Mouse (Mus musculus): ENCODE results near the gene Mboat2. TPM values are rescaled to one million over a fixed set of nuclear protein-coding genes. Genes with fewer than 3 reads are reported as not detected.

Gene Mboat2
- total and polyA plus RNA-seq, 3 experiments, result 0.20 to 1.6 (median 0.98) TPM

GRCm38 (mm10) chr12:24898226-24898625 is 67.5 kb downstream of the Mboat2 start:
- DNase-seq (ENCODE audit: low spot score) (no peak), ATAC-seq (ENCODE audit: extremely low read depth, insufficient number of reproducible peaks, low FRiP score, poor library complexity, severe bottlenecking) (no peak)
- TF ChIP-seq POLR2AphosphoS5 (IDR thresholded peaks at IDR 0.05; ENCODE audit: insufficient replicate concordance, low read depth, low read length), result no peak
- TF ChIP-seq CTCF (IDR thresholded peaks at IDR 0.05; ENCODE audit: low read depth, low read length), result no peak
- TF ChIP-seq TAL1 (conservative IDR thresholded peaks at IDR 0.05; ENCODE audit: low read depth, low read length), result no peak
- no peak for TF ChIP-seq GATA2 (IDR thresholded peaks at IDR 0.05; ENCODE audit: borderline replicate concordance, low read depth, low read length)
- TF ChIP-seq GATA1 (IDR thresholded peaks at IDR 0.05; ENCODE audit: borderline replicate concordance, low read length), result no peak
- no peaks in the 10 kb centered on the region for H3K27me3 ChIP-seq (ENCODE audit: insufficient read depth, low read length)
- H3K36me3 ChIP-seq (replicated peaks), result peaks cover 58% of the 10 kb centered on the region
- no peak overlapping the region for H3K4me3 ChIP-seq (ENCODE audit: low read depth, low read length)
- H3K9me3 ChIP-seq (replicated peaks), result no peaks in the 10 kb centered on the region
- peaks cover 17% of the 10 kb centered on the region for H3K4me1 ChIP-seq (ENCODE audit: insufficient read depth, low read depth, low read length)

- DNase-seq (ENCODE audit: low spot score) (no peak), ATAC-seq (ENCODE audit: extremely low read depth, insufficient number of reproducible peaks, low FRiP score, poor library complexity, severe bottlenecking) (no peak)
- Histone ChIP-seq H3K4me1 (ENCODE audit: insufficient read depth, low read depth, low read length) (peaks cover 6% of the 10 kb centered on the region; the same call in 1 of the 2 replicates), H3K9me3 (replicated peaks) (no peaks in the 10 kb centered on the region), H3K4me3 (ENCODE audit: low read depth, low read length) (no peak overlapping the region), H3K36me3 (replicated peaks) (peaks cover 48% of the 10 kb centered on the region), H3K27me3 (ENCODE audit: insufficient read depth, low read length) (no peaks in the 10 kb centered on the region)
- TF ChIP-seq CTCF (IDR thresholded peaks at IDR 0.05; ENCODE audit: low read depth, low read length), result no peak
- TF ChIP-seq GATA2 (IDR thresholded peaks at IDR 0.05; ENCODE audit: borderline replicate concordance, low read depth, low read length), result no peak
- no peak for TF ChIP-seq TAL1 (conservative IDR thresholded peaks at IDR 0.05; ENCODE audit: low read depth, low read length)
- no peak for TF ChIP-seq GATA1 (IDR thresholded peaks at IDR 0.05; ENCODE audit: borderline replicate concordance, low read length)
- TF ChIP-seq POLR2AphosphoS5 (IDR thresholded peaks at IDR 0.05; ENCODE audit: insufficient replicate concordance, low read depth, low read length), result no peak
These were observed 69.0 kb downstream of the Mboat2 start for GRCm38 (mm10) chr12:24899636-24900035.

- ATAC-seq (ENCODE audit: extremely low read depth, insufficient number of reproducible peaks, low FRiP score, poor library complexity, severe bottlenecking), result no peak
- Histone ChIP-seq H3K36me3 (replicated peaks) (peaks cover 34% of the 10 kb centered on the region), H3K27me3 (ENCODE audit: insufficient read depth, low read length) (no peaks in the 10 kb centered on the region), H3K4me3 (ENCODE audit: low read depth, low read length) (no peak overlapping the region), H3K4me1 (ENCODE audit: insufficient read depth, low read depth, low read length) (peaks cover 5% of the 10 kb centered on the region; the same call in 1 of the 2 replicates), H3K9me3 (replicated peaks) (no peaks in the 10 kb centered on the region)
- TF ChIP-seq POLR2AphosphoS5 (IDR thresholded peaks at IDR 0.05; ENCODE audit: insufficient replicate concordance, low read depth, low read length) (no peak), GATA1 (IDR thresholded peaks at IDR 0.05; ENCODE audit: borderline replicate concordance, low read length) (no peak), GATA2 (IDR thresholded peaks at IDR 0.05; ENCODE audit: borderline replicate concordance, low read depth, low read length) (no peak), CTCF (IDR thresholded peaks at IDR 0.05; ENCODE audit: low read depth, low read length) (no peak), TAL1 (conservative IDR thresholded peaks at IDR 0.05; ENCODE audit: low read depth, low read length) (no peak)
- no peak for DNase-seq (ENCODE audit: low spot score)
These were observed 72.1 kb downstream of the Mboat2 start for GRCm38 (mm10) chr12:24902736-24903135.

- H3K9me3 ChIP-seq (replicated peaks), result no peaks in the 10 kb centered on the region
- peaks cover 6% of the 10 kb centered on the region; the same call in 1 of the 2 replicates for H3K4me1 ChIP-seq (ENCODE audit: insufficient read depth, low read depth, low read length)
- H3K36me3 ChIP-seq (replicated peaks), result peaks cover 32% of the 10 kb centered on the region
- ATAC-seq (ENCODE audit: extremely low read depth, insufficient number of reproducible peaks, low FRiP score, poor library complexity, severe bottlenecking) (no peak), DNase-seq (ENCODE audit: low spot score) (no peak)
- H3K4me3 ChIP-seq (ENCODE audit: low read depth, low read length), result no peak overlapping the region
- TF ChIP-seq GATA1 (IDR thresholded peaks at IDR 0.05; ENCODE audit: borderline replicate concordance, low read length) (no peak), GATA2 (IDR thresholded peaks at IDR 0.05; ENCODE audit: borderline replicate concordance, low read depth, low read length) (no peak), POLR2AphosphoS5 (IDR thresholded peaks at IDR 0.05; ENCODE audit: insufficient replicate concordance, low read depth, low read length) (no peak), CTCF (IDR thresholded peaks at IDR 0.05; ENCODE audit: low read depth, low read length) (no peak), TAL1 (conservative IDR thresholded peaks at IDR 0.05; ENCODE audit: low read depth, low read length) (no peak)
- no peaks in the 10 kb centered on the region for H3K27me3 ChIP-seq (ENCODE audit: insufficient read depth, low read length)
These were observed 77.2 kb downstream of the Mboat2 start for GRCm38 (mm10) chr12:24907894-24908293.

GRCm38 (mm10) chr12:24909679-24910078 is 79.0 kb downstream of the Mboat2 start:
- Histone ChIP-seq H3K4me1 (ENCODE audit: insufficient read depth, low read depth, low read length) (peaks cover 6% of the 10 kb centered on the region; the same call in 1 of the 2 replicates), H3K36me3 (replicated peaks) (peaks cover 31% of the 10 kb centered on the region), H3K27me3 (ENCODE audit: insufficient read depth, low read length) (no peaks in the 10 kb centered on the region), H3K9me3 (replicated peaks) (no peaks in the 10 kb centered on the region), H3K4me3 (ENCODE audit: low read depth, low read length) (no peak overlapping the region)
- ATAC-seq (ENCODE audit: extremely low read depth, insufficient number of reproducible peaks, low FRiP score, poor library complexity, severe bottlenecking) (no peak), DNase-seq (ENCODE audit: low spot score) (no peak)
- no peak for TF ChIP-seq TAL1 (conservative IDR thresholded peaks at IDR 0.05; ENCODE audit: low read depth, low read length)
- TF ChIP-seq CTCF (IDR thresholded peaks at IDR 0.05; ENCODE audit: low read depth, low read length), result no peak
- no peak for TF ChIP-seq POLR2AphosphoS5 (IDR thresholded peaks at IDR 0.05; ENCODE audit: insufficient replicate concordance, low read depth, low read length)
- no peak for TF ChIP-seq GATA2 (IDR thresholded peaks at IDR 0.05; ENCODE audit: borderline replicate concordance, low read depth, low read length)
- no peak for TF ChIP-seq GATA1 (IDR thresholded peaks at IDR 0.05; ENCODE audit: borderline replicate concordance, low read length)

- no peak overlapping the region for H3K4me3 ChIP-seq (ENCODE audit: low read depth, low read length)
- H3K4me1 ChIP-seq (ENCODE audit: insufficient read depth, low read depth, low read length), result peaks cover 6% of the 10 kb centered on the region; the same call in 1 of the 2 replicates
- peaks cover 38% of the 10 kb centered on the region for H3K36me3 ChIP-seq (replicated peaks)
- no peaks in the 10 kb centered on the region for H3K9me3 ChIP-seq (replicated peaks)
- no peak for DNase-seq (ENCODE audit: low spot score)
- ATAC-seq (ENCODE audit: extremely low read depth, insufficient number of reproducible peaks, low FRiP score, poor library complexity, severe bottlenecking), result no peak
- TF ChIP-seq TAL1 (conservative IDR thresholded peaks at IDR 0.05; ENCODE audit: low read depth, low read length) (no peak), GATA1 (IDR thresholded peaks at IDR 0.05; ENCODE audit: borderline replicate concordance, low read length) (no peak), GATA2 (IDR thresholded peaks at IDR 0.05; ENCODE audit: borderline replicate concordance, low read depth, low read length) (no peak), CTCF (IDR thresholded peaks at IDR 0.05; ENCODE audit: low read depth, low read length) (no peak), POLR2AphosphoS5 (IDR thresholded peaks at IDR 0.05; ENCODE audit: insufficient replicate concordance, low read depth, low read length) (no peak)
- H3K27me3 ChIP-seq (ENCODE audit: insufficient read depth, low read length), result no peaks in the 10 kb centered on the region
These were observed 81.5 kb downstream of the Mboat2 start for GRCm38 (mm10) chr12:24912174-24912573.
